Mouse (Mus musculus) small intestine, adult 2 months (tissue): ENCODE data around the gene 1700029I15Rik.

Experiments used
- CTCF ChIP-seq: fragments of 200-500 bp; IDR thresholded peaks from 2 replicates; pipeline ENCODE4 v1.5.1; 2012; ENCODE audit warnings: low read depth, mild to moderate bottlenecking, control low read depth, inconsistent platforms, low read length, moderate library complexity, mixed read lengths; ENCODE audit not compliant: insufficient replicate concordance, insufficient read length; ENCODE audit errors: extremely low read depth
- POLR2A ChIP-seq: fragments of 200-500 bp; IDR thresholded peaks from 2 replicates; pipeline ENCODE4 v1.6.1; 2012; ENCODE audit warnings: low read depth, mild to moderate bottlenecking, control low read depth, inconsistent platforms, low read length, moderate library complexity

DNA sequence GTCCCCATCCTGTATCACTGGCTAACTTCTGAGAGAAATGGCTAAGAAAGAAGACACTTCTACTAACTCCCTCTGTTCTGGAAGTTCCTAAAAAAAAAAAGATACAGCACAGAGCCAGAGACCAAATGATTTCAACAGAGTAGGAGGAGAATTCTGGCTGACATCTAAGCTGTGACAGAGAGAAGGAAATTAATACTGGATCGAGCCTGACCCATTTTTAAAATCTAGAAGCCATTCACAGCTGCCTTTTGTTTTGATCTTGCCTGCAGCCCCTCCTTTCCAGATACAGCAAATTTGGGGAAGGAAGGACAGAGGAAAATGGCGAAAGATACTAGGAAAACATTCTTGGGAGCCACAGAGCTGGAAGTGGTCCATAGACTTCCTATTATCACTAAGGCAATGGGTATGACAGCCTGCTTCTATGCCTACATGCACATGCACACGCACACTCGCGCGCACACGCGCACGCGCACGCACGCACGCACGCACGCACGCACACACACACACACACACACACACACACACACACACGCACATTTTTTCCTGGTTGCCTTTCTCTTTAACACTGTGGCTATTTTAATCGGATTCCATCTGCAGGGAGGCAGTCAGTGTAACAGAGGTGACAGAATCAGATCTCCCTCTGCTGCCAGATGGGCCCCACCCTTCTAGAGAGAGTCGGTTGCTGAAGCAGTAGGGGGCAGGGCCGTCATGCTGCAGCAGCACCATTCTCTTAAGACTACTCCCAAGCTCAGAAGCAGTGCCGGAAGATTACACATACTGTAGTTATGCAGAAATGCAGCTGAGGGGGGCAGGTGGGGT, 48.6 kb downstream of the 1700029I15Rik start:
- TF ChIP-seq POLR2A = no peak
- no peak for TF ChIP-seq CTCF
